Mouse (Mus musculus): ENCODE data around the gene Tmem236. TPM values are rescaled to one million over a fixed set of nuclear protein-coding genes. Genes with fewer than 3 reads are reported as not detected.

The Tmem236 gene
- 0.05 TPM in 1 of 2 replicates, not detected in the other for polyA plus RNA-seq (2015; fragmentation: Nextera tagmentation; extraction: Ambion mirVana)

DNA sequence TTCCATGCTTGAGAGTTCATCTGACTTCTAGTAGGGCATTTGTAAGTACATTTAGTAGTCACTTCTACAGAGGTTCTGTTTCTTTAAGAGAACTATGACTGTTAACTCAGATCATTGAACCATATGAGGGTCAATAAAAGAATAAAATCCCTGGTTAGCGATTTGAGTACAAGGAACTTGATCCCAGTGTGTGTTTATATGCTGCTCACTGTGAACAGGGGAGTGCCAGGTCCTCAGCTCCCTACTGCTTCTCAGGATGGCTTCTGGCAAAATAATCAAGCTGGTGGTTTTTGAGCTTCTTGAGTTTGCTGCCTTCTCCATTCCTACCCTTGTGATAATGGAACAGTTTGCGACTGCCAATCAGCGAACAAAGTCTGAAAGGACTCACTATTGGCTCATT, at the start of gene Tmem236:
Tmem236 (plus strand) TSS at position 190 of the 400 bp plus-strand sequence.

DNA sequence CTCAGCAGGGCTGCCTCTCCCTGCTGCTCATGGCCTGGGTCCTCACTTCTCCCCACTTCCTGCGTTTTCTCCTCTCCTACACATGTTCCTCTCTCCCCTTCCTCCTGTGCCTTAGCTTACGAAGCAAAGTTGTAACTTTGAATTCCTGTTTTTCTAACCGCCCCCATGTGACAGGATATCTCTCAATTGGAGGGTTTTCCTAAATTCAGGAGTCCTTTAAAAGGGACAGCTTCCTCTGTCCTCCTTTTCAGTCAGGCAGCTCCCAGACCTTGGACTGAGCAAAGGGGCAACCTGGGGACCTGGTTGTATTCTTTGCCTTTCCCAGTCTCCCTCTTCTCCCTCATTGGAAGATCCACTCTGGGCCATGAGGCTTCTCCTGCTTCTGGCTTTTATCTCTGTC, 54.8 kb downstream of the Tmem236 start, which contains the start of gene Mrc1:
Mrc1 (plus strand) TSS at position 244 of the 400 bp plus-strand sequence.

MicroRNAs within 50 kb of the gene (microRNA counts, 519-probe panel; counts per million panel counts)
- 88.3 counts per million for microRNA mmu-miR-511

Other genes with a start within 250 kb of the Tmem236 start
- 66.7 and 74.6 TPM in 2 replicates for gene Hacd1, start 118.4 kb upstream of the Tmem236 start, polyA plus RNA-seq (2015; fragmentation: Nextera tagmentation; extraction: Ambion mirVana)
- gene Stam, start 100.4 kb upstream of the Tmem236 start, polyA plus RNA-seq (2015; fragmentation: Nextera tagmentation; extraction: Ambion mirVana): 22.2 and 22.3 TPM in 2 replicates
- 8.0 and 13.1 TPM in 2 replicates for gene Mrc1, start 54.9 kb downstream of the Tmem236 start, polyA plus RNA-seq (2015; fragmentation: Nextera tagmentation; extraction: Ambion mirVana)
- not detected in 2 replicates for gene Slc39a12, start 213.8 kb downstream of the Tmem236 start, polyA plus RNA-seq (2015; fragmentation: Nextera tagmentation; extraction: Ambion mirVana)